Mouse (Mus musculus): ENCODE measurements at regions not wholly inside any gene's neighbourhood (a gene's known extent, or its start where the extent isn't known, plus 50 kb on each side); places are given as distances from the start of the nearest gene placed in this dataset.

DNA sequence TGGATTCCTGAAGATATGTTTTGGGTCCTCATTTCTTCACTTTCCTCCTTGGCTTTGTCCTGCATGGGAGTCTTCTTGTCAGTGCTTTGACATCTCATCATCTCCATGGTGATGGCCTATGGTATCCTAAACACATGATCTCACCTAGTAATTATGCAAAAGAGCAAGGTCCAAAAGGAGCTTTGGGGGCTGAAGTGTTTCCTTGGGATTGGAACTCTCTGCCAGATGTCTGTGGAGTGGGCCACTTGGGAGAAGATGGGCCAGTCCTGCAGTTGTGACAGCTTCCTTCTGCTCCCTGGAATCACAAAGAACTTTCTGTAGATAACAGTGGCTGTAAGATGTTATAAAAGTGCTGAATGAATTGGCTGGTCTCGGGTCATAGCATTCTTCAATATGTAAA, 182.4 kb downstream of the Ttc32 start:
- no peaks in the 10 kb centered on the region for H3K36me3 ChIP-seq (ENCODE audit: control insufficient read depth, insufficient read depth, low read length)
- no peaks in the 10 kb centered on the region for H3K9me3 ChIP-seq (replicated peaks; ENCODE audit: control insufficient read depth, low read length)
- H3K4me1 ChIP-seq (ENCODE audit: control insufficient read depth, insufficient read depth, low read length): no peaks in the 10 kb centered on the region
- DNase-seq (ENCODE audit: low spot score) (no peak), ATAC-seq (no peak)
- H3K4me3 ChIP-seq (ENCODE audit: low read depth, low read length): no peak overlapping the region
- H3K27me3 ChIP-seq (replicated peaks; ENCODE audit: control insufficient read depth, insufficient read depth, low read length): no peaks in the 10 kb centered on the region
- H3K9ac ChIP-seq (ENCODE audit: low read length): no peak overlapping the region
- H3K4me2 ChIP-seq (ENCODE audit: low read length): no peak overlapping the region
- H3K27ac ChIP-seq (ENCODE audit: low read depth, low read length): no peak overlapping the region
- 73% methylated on average over 1 of the region's 1 CpGs for WGBS

DNA sequence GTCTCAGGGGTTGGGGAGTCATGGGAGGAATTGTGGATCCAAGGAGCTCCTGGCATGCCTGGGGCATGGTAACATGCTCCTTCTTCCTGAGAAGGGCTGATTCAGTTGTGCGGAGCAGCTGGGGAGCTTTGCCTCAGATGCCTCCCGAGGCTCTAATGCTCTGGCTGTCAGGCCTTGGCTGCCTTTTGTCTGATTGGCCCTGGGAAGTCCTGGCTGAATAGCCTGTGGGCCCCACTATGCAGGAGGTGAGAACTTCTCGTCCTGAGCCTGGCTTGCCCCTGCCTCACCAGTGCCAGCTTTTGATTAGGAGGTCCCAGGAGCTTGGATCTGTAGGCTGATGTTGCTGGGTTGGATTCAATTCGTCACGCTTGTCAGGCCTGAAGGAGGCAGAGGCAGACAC, 195.2 kb downstream of the Ttc32 start:
- Histone ChIP-seq H3K27ac (ENCODE audit: low read depth, low read length) (no peak overlapping the region), H3K9me3 (replicated peaks; ENCODE audit: control insufficient read depth, low read length) (no peaks in the 10 kb centered on the region), H3K9ac (ENCODE audit: low read length) (no peak overlapping the region), H3K4me3 (ENCODE audit: low read depth, low read length) (no peak overlapping the region), H3K4me2 (ENCODE audit: low read length) (no peak overlapping the region), H3K4me1 (ENCODE audit: control insufficient read depth, insufficient read depth, low read length) (no peaks in the 10 kb centered on the region), H3K27me3 (replicated peaks; ENCODE audit: control insufficient read depth, insufficient read depth, low read length) (no peaks in the 10 kb centered on the region), H3K36me3 (ENCODE audit: control insufficient read depth, insufficient read depth, low read length) (no peaks in the 10 kb centered on the region)
- ATAC-seq (no peak), DNase-seq (ENCODE audit: low spot score) (no peak)
- WGBS: 41% methylated on average over 5 of the region's 5 CpGs

DNA sequence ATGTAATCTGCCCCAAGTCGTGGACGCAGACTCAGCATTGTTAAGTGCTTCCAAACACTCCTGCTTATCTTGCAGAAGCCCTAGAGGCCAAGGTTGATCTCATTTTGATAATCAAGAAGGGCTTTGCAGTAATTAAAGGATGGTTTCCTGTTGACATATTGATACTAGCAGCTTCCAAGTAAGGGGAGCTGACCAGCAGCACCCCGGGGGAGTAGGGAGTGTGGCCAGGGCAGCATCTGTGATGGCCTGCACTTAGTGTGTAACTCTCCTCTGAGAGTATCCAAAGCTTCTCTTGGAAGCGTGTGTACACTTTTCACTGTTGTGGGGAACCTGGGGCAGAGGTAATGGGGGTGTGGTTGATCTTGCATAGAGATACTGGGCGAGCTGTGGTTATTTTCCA, 198.1 kb downstream of the Ttc32 start:
- DNase-seq (ENCODE audit: low spot score) (no peak), ATAC-seq (no peak)
- Histone ChIP-seq H3K4me2 (ENCODE audit: low read length) (no peak overlapping the region), H3K27ac (ENCODE audit: low read depth, low read length) (no peak overlapping the region), H3K9me3 (replicated peaks; ENCODE audit: control insufficient read depth, low read length) (no peaks in the 10 kb centered on the region), H3K4me1 (ENCODE audit: control insufficient read depth, insufficient read depth, low read length) (no peaks in the 10 kb centered on the region), H3K4me3 (ENCODE audit: low read depth, low read length) (no peak overlapping the region), H3K27me3 (replicated peaks; ENCODE audit: control insufficient read depth, insufficient read depth, low read length) (no peaks in the 10 kb centered on the region), H3K36me3 (ENCODE audit: control insufficient read depth, insufficient read depth, low read length) (no peaks in the 10 kb centered on the region), H3K9ac (ENCODE audit: low read length) (no peak overlapping the region)
- 87% methylated on average over 5 of the region's 5 CpGs for WGBS

DNA sequence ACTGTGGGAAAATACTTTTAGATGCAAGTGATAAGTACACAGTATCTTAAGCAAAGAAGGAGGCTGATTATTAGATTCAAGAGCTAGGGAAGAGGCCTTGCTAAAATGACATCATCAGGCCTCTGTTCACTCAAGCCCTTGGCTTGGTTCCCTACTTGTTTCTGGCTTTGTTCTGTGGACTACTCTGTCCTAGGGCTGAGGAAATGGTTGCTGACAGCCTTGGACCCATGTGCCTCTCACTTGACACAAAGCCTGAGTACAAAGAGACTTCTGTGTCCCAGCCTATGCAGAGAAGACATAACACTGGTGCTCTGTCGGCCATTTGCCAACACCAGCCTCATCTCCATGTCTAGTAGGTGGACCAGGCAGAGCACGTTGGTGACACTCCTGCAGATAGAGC, 198.7 kb downstream of the Ttc32 start:
- Histone ChIP-seq H3K4me2 (ENCODE audit: low read length) (no peak overlapping the region), H3K36me3 (ENCODE audit: control insufficient read depth, insufficient read depth, low read length) (no peaks in the 10 kb centered on the region), H3K4me3 (ENCODE audit: low read depth, low read length) (no peak overlapping the region), H3K27me3 (replicated peaks; ENCODE audit: control insufficient read depth, insufficient read depth, low read length) (no peaks in the 10 kb centered on the region), H3K4me1 (ENCODE audit: control insufficient read depth, insufficient read depth, low read length) (no peaks in the 10 kb centered on the region), H3K9me3 (replicated peaks; ENCODE audit: control insufficient read depth, low read length) (no peaks in the 10 kb centered on the region), H3K27ac (ENCODE audit: low read depth, low read length) (no peak overlapping the region), H3K9ac (ENCODE audit: low read length) (no peak overlapping the region)
- DNase-seq (ENCODE audit: low spot score) (peak; percentile 8), ATAC-seq (no peak)
- 76% methylated on average over 2 of the region's 2 CpGs for WGBS

DNA sequence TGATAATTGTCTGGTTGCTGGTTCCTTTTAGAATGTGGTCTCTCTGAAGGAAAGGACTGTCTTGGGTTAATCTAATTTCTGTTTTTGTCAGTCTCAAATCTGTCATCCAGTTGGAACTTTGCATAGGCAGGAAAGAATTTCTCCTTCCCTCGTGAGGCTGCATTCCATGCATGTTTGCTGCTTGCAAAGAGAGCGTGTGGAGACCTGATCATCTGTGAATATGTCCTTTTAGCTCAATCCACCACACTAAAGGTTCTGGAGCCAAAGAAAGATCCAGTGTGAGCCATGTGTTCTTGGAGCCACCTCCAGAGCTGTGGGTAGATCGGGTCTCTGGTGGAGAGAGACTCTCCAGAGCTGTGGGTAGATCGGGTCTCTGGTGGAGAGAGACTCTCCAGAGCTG, 200.2 kb downstream of the Ttc32 start:
- Histone ChIP-seq H3K4me1 (ENCODE audit: control insufficient read depth, insufficient read depth, low read length) (no peaks in the 10 kb centered on the region), H3K36me3 (ENCODE audit: control insufficient read depth, insufficient read depth, low read length) (no peaks in the 10 kb centered on the region), H3K27me3 (replicated peaks; ENCODE audit: control insufficient read depth, insufficient read depth, low read length) (no peaks in the 10 kb centered on the region)

DNA sequence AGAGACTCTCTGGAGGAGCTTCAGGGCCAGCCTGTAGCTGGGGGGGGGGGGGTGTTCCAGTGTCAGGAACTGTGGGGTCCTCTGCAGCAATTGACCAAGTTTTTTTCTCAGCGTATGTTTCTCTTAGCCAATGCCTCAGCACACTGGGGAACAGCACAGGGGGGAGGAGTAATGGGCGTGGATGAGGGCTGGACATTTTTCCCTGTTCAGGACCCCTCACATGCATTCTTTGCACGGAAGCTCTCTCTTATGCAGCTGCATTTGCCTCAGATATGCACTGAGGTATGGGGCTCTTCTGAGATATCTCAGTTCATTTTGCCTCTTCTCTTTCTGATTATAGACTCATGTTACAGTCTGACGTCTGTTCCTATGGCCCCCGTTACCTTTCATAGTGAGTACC, 200.8 kb downstream of the Ttc32 start:
- Histone ChIP-seq H3K9ac (ENCODE audit: low read length) (no peak overlapping the region), H3K27me3 (replicated peaks; ENCODE audit: control insufficient read depth, insufficient read depth, low read length) (no peaks in the 10 kb centered on the region), H3K4me2 (ENCODE audit: low read length) (no peak overlapping the region), H3K27ac (ENCODE audit: low read depth, low read length) (no peak overlapping the region), H3K9me3 (replicated peaks; ENCODE audit: control insufficient read depth, low read length) (no peaks in the 10 kb centered on the region), H3K4me3 (ENCODE audit: low read depth, low read length) (no peak overlapping the region), H3K36me3 (ENCODE audit: control insufficient read depth, insufficient read depth, low read length) (no peaks in the 10 kb centered on the region), H3K4me1 (ENCODE audit: control insufficient read depth, insufficient read depth, low read length) (no peaks in the 10 kb centered on the region)
- DNase-seq (ENCODE audit: low spot score): no peak
- ATAC-seq: no peak
- WGBS: 82% methylated on average over 5 of the region's 5 CpGs

More for the DNA sequence above, 200.2 kb downstream of the Ttc32 start:
- DNase-seq (ENCODE audit: low spot score): no peak
- no peaks in the 10 kb centered on the region for H3K9me3 ChIP-seq (replicated peaks; ENCODE audit: control insufficient read depth, low read length)
- no peak overlapping the region for H3K9ac ChIP-seq (ENCODE audit: low read length)
- ATAC-seq: no peak
- no peak overlapping the region for H3K4me2 ChIP-seq (ENCODE audit: low read length)
- no peak overlapping the region for H3K27ac ChIP-seq (ENCODE audit: low read depth, low read length)
- no peak overlapping the region for H3K4me3 ChIP-seq (ENCODE audit: low read depth, low read length)
- WGBS: 86% methylated on average over 4 of the region's 4 CpGs

DNA sequence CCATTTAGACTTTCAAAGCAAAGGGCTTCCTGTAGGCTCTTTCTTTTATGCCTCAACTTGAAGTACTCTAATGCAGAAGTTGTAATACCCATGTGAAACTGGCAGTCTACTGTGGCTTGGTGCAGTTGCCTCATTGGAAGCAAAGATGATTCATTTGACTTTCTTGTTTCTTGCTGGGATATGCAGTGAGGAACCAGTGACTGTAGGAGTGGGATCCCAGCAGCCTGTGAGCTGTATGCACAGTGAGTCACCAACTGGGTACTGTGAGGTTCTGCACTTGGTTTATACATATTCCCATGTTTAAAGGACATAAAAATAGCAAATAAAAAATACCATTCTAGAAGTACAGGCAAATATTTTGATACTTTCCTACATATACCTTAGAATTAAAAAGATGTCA, 202.6 kb downstream of the Ttc32 start:
- no peak overlapping the region for H3K9ac ChIP-seq (ENCODE audit: low read length)
- no peaks in the 10 kb centered on the region for H3K36me3 ChIP-seq (ENCODE audit: control insufficient read depth, insufficient read depth, low read length)
- DNase-seq (ENCODE audit: low spot score) (no peak), ATAC-seq (no peak)
- H3K9me3 ChIP-seq (replicated peaks; ENCODE audit: control insufficient read depth, low read length): no peaks in the 10 kb centered on the region
- no peaks in the 10 kb centered on the region for H3K27me3 ChIP-seq (replicated peaks; ENCODE audit: control insufficient read depth, insufficient read depth, low read length)
- no peaks in the 10 kb centered on the region for H3K4me1 ChIP-seq (ENCODE audit: control insufficient read depth, insufficient read depth, low read length)
- no peak overlapping the region for H3K4me2 ChIP-seq (ENCODE audit: low read length)
- no peak overlapping the region for H3K4me3 ChIP-seq (ENCODE audit: low read depth, low read length)
- H3K27ac ChIP-seq (ENCODE audit: low read depth, low read length): no peak overlapping the region

DNA sequence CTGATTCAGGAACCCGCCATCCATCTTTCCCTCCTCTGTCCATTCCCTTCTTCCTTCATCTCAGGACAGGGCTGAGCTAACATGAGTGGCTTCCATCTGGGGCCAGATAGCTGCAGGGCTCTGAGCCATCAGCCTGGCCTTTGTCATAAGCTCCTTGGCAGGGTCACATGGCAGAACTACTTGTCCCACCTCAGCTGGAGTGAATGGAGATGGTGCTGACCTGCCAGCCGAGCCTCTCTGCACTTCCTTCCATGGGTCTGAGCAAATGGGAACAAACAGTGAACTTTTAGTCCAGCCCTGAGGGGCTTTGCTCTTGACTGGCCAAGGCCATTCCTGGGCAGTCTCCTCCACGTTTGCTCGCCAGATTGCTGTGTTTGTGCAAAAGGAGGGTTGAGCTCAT, 206.1 kb downstream of the Ttc32 start:
- Histone ChIP-seq H3K4me3 (ENCODE audit: low read depth, low read length) (no peak overlapping the region), H3K27me3 (replicated peaks; ENCODE audit: control insufficient read depth, insufficient read depth, low read length) (no peaks in the 10 kb centered on the region), H3K9me3 (replicated peaks; ENCODE audit: control insufficient read depth, low read length) (no peaks in the 10 kb centered on the region), H3K4me1 (ENCODE audit: control insufficient read depth, insufficient read depth, low read length) (no peaks in the 10 kb centered on the region), H3K36me3 (ENCODE audit: control insufficient read depth, insufficient read depth, low read length) (no peaks in the 10 kb centered on the region), H3K27ac (ENCODE audit: low read depth, low read length) (no peak overlapping the region), H3K4me2 (ENCODE audit: low read length) (no peak overlapping the region), H3K9ac (ENCODE audit: low read length) (no peak overlapping the region)
- WGBS: 84% methylated on average over 4 of the region's 4 CpGs
- ATAC-seq (no peak), DNase-seq (ENCODE audit: low spot score) (no peak)

DNA sequence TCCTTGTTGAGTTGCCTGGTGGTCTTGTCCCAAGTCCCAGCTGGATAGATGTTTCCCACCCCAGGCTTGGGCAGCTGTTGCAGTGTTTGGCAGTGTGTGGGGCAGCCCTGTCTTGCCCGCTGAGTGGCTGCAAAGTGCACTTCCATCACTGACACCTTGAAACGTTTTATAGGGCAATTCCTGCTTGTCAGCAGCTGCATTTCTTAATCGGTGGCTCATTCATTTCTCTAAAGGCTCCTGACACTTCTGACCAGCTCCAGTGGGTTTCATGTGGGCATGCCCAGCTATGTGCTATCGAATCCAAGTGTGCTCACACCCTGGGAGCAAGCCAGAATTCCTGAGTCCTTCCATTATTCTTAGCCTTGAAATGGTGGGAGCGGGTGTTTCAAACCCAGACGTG, 207.7 kb downstream of the Ttc32 start:
- Histone ChIP-seq H3K9me3 (replicated peaks; ENCODE audit: control insufficient read depth, low read length) (no peaks in the 10 kb centered on the region), H3K27ac (ENCODE audit: low read depth, low read length) (no peak overlapping the region), H3K4me3 (ENCODE audit: low read depth, low read length) (no peak overlapping the region), H3K27me3 (replicated peaks; ENCODE audit: control insufficient read depth, insufficient read depth, low read length) (no peaks in the 10 kb centered on the region), H3K36me3 (ENCODE audit: control insufficient read depth, insufficient read depth, low read length) (no peaks in the 10 kb centered on the region), H3K4me1 (ENCODE audit: control insufficient read depth, insufficient read depth, low read length) (no peaks in the 10 kb centered on the region), H3K4me2 (ENCODE audit: low read length) (no peak overlapping the region), H3K9ac (ENCODE audit: low read length) (no peak overlapping the region)
- DNase-seq (ENCODE audit: low spot score) (no peak), ATAC-seq (no peak)
- WGBS: 77% methylated on average over 6 of the region's 6 CpGs

DNA sequence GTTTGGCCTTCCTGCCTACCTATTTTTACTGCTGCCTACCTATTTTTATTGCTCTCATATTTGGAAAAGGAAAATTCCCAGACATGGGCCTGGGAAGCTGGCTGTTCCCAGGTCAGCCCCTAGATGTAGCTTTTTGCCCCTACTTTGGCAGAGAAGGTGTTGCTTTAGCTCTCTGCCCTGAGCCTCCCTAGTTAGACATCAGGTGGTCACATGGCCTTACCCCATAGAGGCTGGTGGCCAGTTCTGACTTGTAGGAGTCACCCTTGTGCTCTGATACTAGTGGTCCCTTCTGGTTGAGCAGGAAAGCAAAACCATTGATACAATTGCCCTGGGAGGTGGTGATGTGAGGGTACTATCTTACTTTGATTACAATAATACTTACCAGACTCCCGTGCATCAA, 208.2 kb downstream of the Ttc32 start:
- no peak overlapping the region for H3K4me3 ChIP-seq (ENCODE audit: low read depth, low read length)
- ATAC-seq (no peak), DNase-seq (ENCODE audit: low spot score) (no peak)
- H3K4me2 ChIP-seq (ENCODE audit: low read length): no peak overlapping the region
- H3K9me3 ChIP-seq (replicated peaks; ENCODE audit: control insufficient read depth, low read length): no peaks in the 10 kb centered on the region
- no peaks in the 10 kb centered on the region for H3K36me3 ChIP-seq (ENCODE audit: control insufficient read depth, insufficient read depth, low read length)
- WGBS: 86% methylated on average over 1 of the region's 1 CpGs
- no peaks in the 10 kb centered on the region for H3K27me3 ChIP-seq (replicated peaks; ENCODE audit: control insufficient read depth, insufficient read depth, low read length)
- H3K27ac ChIP-seq (ENCODE audit: low read depth, low read length): no peak overlapping the region
- H3K9ac ChIP-seq (ENCODE audit: low read length): no peak overlapping the region
- H3K4me1 ChIP-seq (ENCODE audit: control insufficient read depth, insufficient read depth, low read length): no peaks in the 10 kb centered on the region

Measured in forebrain, embryonic 14.5 days (tissue).